Mouse (Mus musculus) neural tube, embryonic 10.5 days (tissue): ENCODE data around the gene Gsta4.
"Not testable (repeated sequence)": the region's sequence is repeated elsewhere in the genome, so short reads cannot be mapped to it uniquely, and the experiment has no call there.

ENCODE experiments used
- DNase-seq: peaks from one replicate; pipeline ENCODE4 v3.0.0-alpha.2; 2017; ENCODE audit warnings: low spot score; ENCODE audit errors: extremely low spot score

Gene Gsta4

DNA sequence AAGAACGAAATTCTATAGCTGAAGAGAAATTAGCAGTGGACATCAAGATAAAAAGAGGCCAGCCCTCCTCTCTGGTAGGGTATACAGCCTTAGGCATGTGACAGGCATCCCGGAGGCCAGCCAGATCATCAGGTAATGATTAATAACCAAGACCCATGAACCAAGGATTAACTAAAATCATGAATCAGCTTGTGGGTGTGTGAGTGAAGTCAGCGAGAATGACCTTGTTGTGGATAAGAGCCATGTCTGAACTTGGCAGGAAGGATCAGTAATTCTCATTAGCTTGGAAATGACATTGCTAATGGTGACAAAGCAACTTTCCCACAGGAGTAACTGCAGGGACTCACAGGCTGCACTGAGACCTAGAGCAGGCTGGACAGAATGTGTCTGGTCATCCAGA, 47.1 kb downstream of the Gsta4 start:
- not testable (repeated sequence) for DNase-seq

DNA sequence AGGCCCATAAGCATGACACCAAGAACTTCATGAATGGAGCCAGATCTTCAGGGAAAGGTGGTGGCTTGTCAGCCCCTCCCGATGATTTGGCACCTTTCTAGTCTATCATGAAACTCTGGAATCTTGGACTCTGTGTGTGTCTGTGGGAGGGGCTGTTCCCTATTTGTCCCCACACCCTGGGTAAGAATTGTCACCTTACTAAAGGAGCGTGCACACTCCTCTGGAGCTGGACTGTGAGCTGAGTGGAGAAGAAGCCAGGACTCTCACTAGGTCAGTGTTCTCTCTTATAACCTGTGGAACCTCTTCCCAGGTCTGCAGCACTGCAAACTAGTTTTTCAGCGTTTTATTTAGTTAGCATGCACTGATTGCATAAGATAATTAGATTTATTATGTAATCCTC, 47.9 kb downstream of the Gsta4 start, which contains the start of gene Gsta1:
Gene Gsta1, plus strand, starts transcription at position 196 of the 400 bp plus-strand sequence.
- DNase-seq: not testable (repeated sequence)

DNA sequence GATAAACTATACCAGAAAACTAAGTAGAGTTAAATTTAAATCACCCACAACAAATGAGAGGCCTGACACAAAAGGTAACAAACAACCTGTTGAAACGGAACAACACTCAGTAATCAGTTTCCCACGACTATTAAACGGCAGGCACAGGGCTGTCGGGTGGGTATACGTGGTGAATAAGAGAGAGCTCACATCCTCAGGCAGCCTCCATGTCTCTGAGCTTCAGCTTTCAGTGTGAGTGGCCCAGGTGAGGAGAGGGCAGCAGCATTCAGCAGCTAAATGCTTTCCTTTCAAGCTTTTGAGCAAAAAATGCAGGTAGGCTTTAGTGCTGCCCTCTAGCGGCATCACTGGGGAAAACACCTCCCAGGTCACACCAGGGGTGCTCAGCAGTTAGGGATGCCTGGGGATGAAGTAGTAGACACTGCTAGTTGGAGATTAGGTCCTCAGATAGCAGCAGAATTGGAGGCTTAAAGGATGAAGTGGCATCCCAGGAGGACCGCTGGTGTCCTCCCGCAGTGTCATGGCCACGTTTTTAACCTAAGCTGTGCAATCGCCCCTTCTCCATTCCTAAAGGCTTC, 50.6 kb downstream of the Gsta4 start:
- DNase-seq: not testable (repeated sequence)

DNA sequence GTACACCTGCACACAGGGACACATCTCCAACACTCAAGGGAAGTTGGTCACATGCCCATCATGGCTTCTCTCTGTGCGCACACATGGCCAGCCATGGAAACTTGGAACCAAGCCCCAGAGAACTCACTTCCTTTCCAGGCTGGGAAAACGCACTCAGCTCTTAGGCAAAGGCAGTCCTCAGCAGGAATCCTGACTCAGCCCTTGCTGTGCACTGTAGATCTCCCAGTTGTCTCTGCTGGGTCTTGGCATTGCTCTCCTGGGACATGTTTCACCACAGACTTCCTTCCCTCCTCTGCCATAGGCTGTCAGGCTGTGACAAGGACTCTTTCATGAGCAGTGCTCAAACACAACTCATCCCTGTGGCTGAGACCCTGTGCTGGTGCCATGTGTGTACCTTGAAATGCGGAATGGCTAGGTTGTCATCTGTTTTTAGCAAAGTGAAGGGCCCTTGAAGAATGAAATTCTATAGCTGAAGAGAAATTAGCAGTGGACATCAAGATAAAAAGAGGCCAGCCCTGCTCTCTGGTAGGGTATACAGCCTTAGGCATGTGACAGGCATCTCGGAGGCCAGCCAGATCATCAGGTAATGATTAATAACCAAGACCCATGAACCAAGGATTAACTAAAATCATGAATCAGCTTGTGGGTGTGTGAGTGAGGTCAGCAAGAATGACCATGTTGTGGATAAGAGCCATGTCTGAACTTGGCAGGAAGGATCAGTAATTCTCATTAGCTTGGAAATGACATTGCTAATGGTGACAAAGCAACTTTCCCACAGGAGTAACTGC, 73.3 kb downstream of the Gsta4 start:
- DNase-seq: not testable (repeated sequence)

DNA sequence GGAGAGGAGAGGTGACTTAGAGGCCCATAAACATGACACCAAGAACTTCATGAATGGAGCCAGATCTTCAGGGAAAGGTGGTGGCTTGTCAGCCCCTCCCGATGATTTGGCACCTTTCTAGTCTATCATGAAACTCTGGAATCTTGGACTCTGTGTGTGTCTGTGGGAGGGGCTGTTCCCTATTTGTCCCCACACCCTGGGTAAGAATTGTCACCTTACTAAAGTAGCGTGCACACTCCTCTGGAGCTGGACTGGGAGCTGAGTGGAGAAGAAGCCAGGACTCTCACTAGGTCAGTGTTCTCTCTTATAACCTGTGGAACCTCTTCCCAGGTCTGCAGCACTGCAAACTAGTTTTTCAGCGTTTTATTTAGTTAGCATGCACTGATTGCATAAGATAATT, 74.3 kb downstream of the Gsta4 start, which contains the start of gene Gm3776:
Gene Gm3776, plus strand, starts transcription at position 216 of the 400 bp plus-strand sequence.
- DNase-seq: not testable (repeated sequence)
